Mouse (Mus musculus): ENCODE results near the gene Abcb8.
"Not testable (repeated sequence)": the region's sequence is repeated elsewhere in the genome, so short reads cannot be mapped to it uniquely, and the experiment has no call there.

Abcb8 gene

GRCm38 (mm10) chr5:24394165-24394894 is 867 bp downstream of the Abcb8 start:
- DNase-seq (ENCODE audit: low read depth, low spot score), result peak; percentile 91

- not testable (repeated sequence) for DNase-seq (ENCODE audit: low read depth, low spot score)
Measured at GRCm38 (mm10) chr5:24396254-24396653, 2.8 kb downstream of the Abcb8 start.

GRCm38 (mm10) chr5:24399686-24400085 is 6.2 kb downstream of the Abcb8 start:
- DNase-seq (ENCODE audit: low read depth, low spot score), result no peak

- no peak for DNase-seq (ENCODE audit: low read depth, low spot score)
Measured at GRCm38 (mm10) chr5:24400362-24400761, 6.9 kb downstream of the Abcb8 start.

- no peak for DNase-seq (ENCODE audit: low read depth, low spot score)
Measured at GRCm38 (mm10) chr5:24400911-24401605, 7.6 kb downstream of the Abcb8 start.

- DNase-seq (ENCODE audit: low read depth, low spot score), result no peak
Measured at GRCm38 (mm10) chr5:24401969-24402368, 8.5 kb downstream of the Abcb8 start.

GRCm38 (mm10) chr5:24404594-24405360 is 11.3 kb downstream of the Abcb8 start:
- DNase-seq (ENCODE audit: low read depth, low spot score), result no peak

- no peak for DNase-seq (ENCODE audit: low read depth, low spot score)
Measured at GRCm38 (mm10) chr5:24405389-24405876, 12.0 kb downstream of the Abcb8 start.

- no peak for DNase-seq (ENCODE audit: low read depth, low spot score)
Measured at GRCm38 (mm10) chr5:24408651-24409050, 15.2 kb downstream of the Abcb8 start.

- DNase-seq (ENCODE audit: low read depth, low spot score), result no peak
Measured at GRCm38 (mm10) chr5:24409466-24409865, 16.0 kb downstream of the Abcb8 start.

- DNase-seq (ENCODE audit: low read depth, low spot score), result no peak
Measured at GRCm38 (mm10) chr5:24412063-24412462, 18.6 kb downstream of the Abcb8 start.

- no peak for DNase-seq (ENCODE audit: low read depth, low spot score)
Measured at GRCm38 (mm10) chr5:24413042-24413693, 19.7 kb downstream of the Abcb8 start, which contains the start of gene Asic3. Asic3 (plus strand) TSS chr5:24413392.

GRCm38 (mm10) chr5:24413938-24414337 is 20.5 kb downstream of the Abcb8 start:
- DNase-seq (ENCODE audit: low read depth, low spot score), result no peak

- DNase-seq (ENCODE audit: low read depth, low spot score), result peak; percentile 47
Measured at GRCm38 (mm10) chr5:24416222-24416736, 22.8 kb downstream of the Abcb8 start.

GRCm38 (mm10) chr5:24417587-24417986 is 24.1 kb downstream of the Abcb8 start:
- no peak for DNase-seq (ENCODE audit: low read depth, low spot score)

GRCm38 (mm10) chr5:24420381-24420780 is 26.9 kb downstream of the Abcb8 start:
- no peak for DNase-seq (ENCODE audit: low read depth, low spot score)

- peak; percentile 98 for DNase-seq (ENCODE audit: low read depth, low spot score)
Measured at GRCm38 (mm10) chr5:24423129-24424003, 29.9 kb downstream of the Abcb8 start, which contains the start of the genes Cdk5 and Slc4a2. Cdk5 (minus strand) TSS chr5:24423530. Slc4a2 (plus strand) TSS chr5:24423837.

GRCm38 (mm10) chr5:24424004-24424781 is 30.7 kb downstream of the Abcb8 start:
- no peak for DNase-seq (ENCODE audit: low read depth, low spot score)

- DNase-seq (ENCODE audit: low read depth, low spot score), result peak; percentile 81
Measured at GRCm38 (mm10) chr5:24424861-24425411, 31.5 kb downstream of the Abcb8 start.

Measured in embryo, embryonic 11.5 days (tissue).